Mouse (Mus musculus) layer of hippocampus, postnatal 36 days (tissue): ENCODE measurements around the gene Gm572. TPM values are rescaled to one million over a fixed set of nuclear protein-coding genes. Genes with fewer than 3 reads are reported as not detected.

Source experiments
- DNase-seq, 2 experiments: peaks; one replicate each; pipeline ENCODE4 v3.0.0; 2022
- total RNA-seq, 2 experiments: library from RNA; stranded (reverse); gene quantifications; 2 replicates each; pipeline ENCODE4 v1.2.3; 2021

Gene Gm572
- total RNA-seq, 2 experiments from 2014 or later = not detected

- no peak for DNase-seq
Measured at GRCm38 (mm10) chr4:148625756-148626622, 17.1 kb upstream of the Gm572 start.

- DNase-seq = peak; percentile 92 to 94
Measured at GRCm38 (mm10) chr4:148626623-148627185, 16.4 kb upstream of the Gm572 start, which contains the start of gene Tardbp. Gene Tardbp (minus strand): TSS chr4:148627019.

- no peak for DNase-seq
Measured at GRCm38 (mm10) chr4:148627246-148627645, 15.9 kb upstream of the Gm572 start.

GRCm38 (mm10) chr4:148632013-148632692 is 11.0 kb upstream of the Gm572 start:
- no peak for DNase-seq

GRCm38 (mm10) chr4:148633395-148634061 is 9.6 kb upstream of the Gm572 start:
- no peak for DNase-seq

DNA sequence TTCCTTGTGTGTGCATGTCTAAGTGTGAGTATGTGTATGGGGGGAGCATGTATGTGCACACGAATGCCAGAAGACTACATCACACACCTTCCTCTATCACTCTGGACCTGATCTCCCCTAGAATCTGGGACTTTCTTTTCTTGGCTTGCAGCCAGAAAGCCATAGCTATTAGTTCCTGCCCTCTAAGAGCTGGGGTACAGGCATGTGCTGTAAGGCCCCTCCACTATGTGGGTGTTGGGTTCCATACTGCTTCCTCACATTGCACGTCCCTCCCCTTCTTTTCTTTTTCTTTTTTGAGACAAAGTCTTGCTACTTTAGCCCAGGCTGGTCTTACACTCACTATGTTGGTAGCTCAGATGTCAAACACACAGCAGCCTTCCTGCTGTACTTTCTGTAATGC is 7.8 kb upstream of the Gm572 start:
- no peak for DNase-seq

GRCm38 (mm10) chr4:148638302-148638701 is 4.8 kb upstream of the Gm572 start:
- no peak for DNase-seq

DNA sequence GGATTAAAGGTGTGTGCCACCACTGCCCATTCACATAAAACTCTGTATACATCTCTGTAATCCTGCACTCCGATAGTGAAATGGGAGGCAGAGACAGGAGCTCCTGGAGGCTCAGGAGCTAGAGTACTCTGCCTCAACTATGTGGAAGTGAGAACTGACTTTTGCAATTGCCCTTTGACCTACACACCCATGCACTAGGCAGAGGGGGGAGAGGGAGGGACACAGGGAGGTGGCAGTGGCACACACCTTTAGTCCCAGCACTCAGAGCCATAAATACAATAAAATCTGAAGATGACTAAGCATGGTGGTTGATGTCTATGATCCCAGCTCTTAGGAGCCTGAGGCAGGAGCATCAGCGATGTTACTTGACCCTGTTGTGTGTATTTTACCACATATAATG is 3.7 kb upstream of the Gm572 start:
- no peak for DNase-seq

DNA sequence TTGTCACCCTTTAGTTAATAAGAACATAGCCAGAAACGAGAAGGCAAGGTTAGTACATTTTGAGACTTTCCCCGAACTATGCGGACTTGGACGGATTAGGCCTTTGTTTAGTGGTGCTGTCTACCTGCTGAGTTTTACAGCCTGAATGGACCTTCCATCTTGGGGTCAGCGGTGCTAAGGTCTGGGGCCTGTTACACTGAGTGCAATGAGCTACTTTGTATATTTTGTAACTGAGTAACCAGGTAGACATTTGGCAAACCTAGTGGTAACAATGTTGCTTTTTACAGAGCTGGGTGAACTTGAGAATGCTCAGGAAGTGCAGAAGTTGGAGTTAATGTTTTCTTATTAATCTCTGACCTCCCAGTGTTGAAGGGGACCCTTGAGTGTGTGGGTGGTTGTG is 2.0 kb upstream of the Gm572 start:
- DNase-seq = no peak

DNA sequence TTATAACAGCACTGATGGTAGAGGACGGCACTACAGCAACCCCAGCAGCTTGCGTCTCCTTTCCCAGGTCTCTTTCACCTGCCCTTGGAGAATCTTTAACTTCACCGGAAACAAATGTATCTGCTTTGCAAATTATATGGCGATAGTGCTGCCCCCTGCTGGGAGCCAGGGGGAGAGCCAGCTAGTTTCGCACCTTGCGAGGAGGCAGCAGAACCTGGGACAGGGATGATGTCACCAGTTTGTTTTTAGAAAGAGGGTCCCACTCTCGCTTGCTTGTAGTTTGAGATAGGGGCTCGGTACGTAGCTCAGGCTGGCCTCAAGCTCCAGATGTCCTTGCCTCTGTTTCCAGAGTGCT is 1.0 kb downstream of the Gm572 start:
- DNase-seq = peak; percentile 51 to 57

DNA sequence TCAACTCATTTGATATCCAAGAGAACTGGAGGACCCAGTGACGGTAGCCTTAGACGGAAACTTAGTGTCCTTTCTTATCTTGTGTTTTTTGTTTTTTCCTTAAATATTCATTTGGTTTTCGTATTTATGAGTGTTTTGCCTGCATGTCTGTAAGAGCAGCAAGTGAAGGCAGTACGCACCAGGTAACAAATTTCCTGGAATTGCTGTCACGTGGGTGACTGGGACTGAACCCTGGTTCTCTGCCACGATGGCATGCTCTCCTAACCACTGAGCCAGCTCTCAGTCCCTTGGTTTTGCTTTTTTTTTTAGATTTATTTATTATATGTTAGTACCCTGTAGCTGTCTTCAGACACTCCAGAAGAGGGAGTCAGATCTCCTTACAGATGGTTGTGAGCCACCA is 1.8 kb downstream of the Gm572 start:
- no peak for DNase-seq

- DNase-seq = no peak
Measured at GRCm38 (mm10) chr4:148646616-148647015, 3.5 kb downstream of the Gm572 start.

- DNase-seq = no peak
Measured at GRCm38 (mm10) chr4:148649309-148649708, 6.2 kb downstream of the Gm572 start.

- DNase-seq = no peak
Measured at GRCm38 (mm10) chr4:148651045-148651444, 7.9 kb downstream of the Gm572 start.

- no peak for DNase-seq
Measured at GRCm38 (mm10) chr4:148654701-148655398, 11.7 kb downstream of the Gm572 start.

DNA sequence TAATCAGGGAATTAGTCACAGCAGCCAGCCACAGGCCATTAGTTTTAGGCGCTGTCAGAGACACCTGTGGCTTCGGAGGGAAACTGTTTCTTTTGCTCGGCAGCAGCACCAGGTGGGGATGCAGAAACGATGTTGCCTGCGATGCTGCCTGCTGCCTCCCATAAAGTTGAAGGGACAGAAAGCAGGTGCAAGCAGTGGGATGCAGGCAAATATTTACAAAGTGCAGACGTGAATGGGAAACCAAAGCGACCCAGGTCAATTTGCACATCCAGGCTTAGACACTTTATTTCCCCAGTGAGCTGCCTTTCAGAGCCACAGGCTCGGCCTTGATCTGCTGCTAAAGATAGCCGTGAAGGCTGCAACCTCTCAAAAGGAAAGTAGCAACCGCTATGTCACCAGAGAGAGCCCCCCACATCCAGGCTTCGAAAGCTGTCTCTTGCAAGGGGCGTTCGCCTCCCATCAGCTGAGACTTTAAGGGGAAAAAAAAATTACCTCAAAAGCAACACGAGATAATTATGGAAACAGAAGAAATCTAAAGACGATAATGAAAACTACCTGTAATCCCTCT is 13.7 kb downstream of the Gm572 start:
- DNase-seq = no peak

DNA sequence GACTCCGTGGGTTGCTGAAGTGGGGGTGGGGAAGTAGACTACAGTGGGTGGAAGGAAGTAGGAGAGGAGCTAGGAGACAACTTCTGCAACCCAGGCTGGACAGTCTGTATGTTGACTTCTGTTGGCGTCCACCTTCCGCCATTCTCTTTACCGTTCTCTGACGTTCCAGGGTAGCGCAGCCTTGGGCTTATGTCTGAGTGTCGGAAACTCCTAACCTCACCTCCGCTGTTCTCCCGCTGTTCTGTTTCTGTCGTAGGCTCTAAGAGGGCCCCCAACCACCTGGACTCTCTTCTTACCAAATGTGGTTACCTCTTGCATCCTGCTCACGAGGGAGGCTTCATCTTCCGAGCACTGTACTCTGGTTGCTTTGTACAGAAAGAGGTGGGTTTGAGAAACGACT is 14.7 kb downstream of the Gm572 start:
- DNase-seq = no peak

- no peak for DNase-seq
Measured at GRCm38 (mm10) chr4:148660174-148660573, 17.1 kb downstream of the Gm572 start.

DNA sequence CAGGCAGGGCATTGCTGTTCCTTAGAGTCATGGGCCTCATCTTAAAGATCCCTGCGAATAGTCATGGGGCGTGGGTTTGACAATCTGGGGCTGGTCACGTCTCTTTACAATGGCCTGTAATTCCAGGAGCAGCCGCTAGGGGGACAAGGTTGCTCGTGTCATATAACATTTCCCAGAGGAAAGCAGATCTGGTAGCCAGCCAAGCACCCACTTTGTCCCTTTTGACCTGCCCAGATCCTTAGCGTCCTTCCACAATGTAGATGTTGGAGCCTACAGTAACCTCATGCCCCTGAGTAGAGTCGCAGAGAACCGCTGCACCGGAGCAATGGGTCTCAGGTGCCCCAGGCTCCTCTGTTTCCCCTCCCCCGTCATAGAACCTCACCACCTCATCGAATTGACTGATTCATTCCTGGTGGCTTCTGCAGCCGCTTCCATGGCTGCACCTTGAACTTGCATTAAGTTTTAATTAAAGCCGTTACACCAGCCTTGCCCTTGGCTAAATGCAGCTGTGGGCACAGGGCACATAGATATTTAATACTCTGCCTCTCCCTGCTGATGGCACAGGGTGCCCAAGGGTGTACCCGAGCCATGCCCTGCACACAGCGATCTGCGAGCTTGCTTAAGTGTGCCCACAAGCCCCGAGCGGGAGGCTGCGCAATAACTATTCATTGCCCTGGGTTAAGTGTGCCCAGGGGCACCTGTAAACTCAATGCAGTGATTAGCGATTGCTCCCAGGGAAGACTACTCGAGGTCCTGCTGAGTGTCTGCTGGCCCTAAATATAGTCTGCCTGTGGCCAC is 19.2 kb downstream of the Gm572 start:
- DNase-seq = peak; percentile 37 to 39

- DNase-seq = no peak
Measured at GRCm38 (mm10) chr4:148663326-148663725, 20.2 kb downstream of the Gm572 start.

DNA sequence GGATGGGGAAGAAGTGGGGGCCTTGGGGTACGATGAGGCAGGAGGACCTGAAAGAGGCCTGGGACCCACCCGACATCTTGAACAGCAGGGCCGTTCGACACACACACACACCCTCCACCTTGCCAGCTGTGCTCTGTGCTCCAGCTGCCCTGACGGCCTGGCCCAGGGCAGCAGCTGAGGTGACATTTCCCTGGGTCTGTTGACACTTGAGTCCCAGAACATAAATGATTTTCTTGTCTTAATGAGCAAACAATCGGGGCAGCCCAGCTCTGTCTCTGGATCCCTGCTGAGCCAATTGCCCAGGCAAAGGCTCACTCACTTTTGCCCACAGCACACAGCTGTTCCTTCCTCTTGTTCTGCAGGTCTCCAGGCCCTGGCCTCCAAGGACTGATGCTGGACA is 20.9 kb downstream of the Gm572 start:
- DNase-seq = no peak
